Mouse (Mus musculus) right cerebral cortex, postnatal 4 days (tissue): ENCODE measurements around the gene Myo10.

Experiments used
- DNase-seq: peaks from one replicate; pipeline ENCODE4 v3.0.0-alpha.2; 2022

Gene Myo10

GRCm38 (mm10) chr15:25620560-25620959 is 1.8 kb upstream of the Myo10 start:
- no peak for DNase-seq

GRCm38 (mm10) chr15:25621351-25622199 is 750 bp upstream of the Myo10 start:
- no peak for DNase-seq

- peak; percentile 24 for DNase-seq
Observed at GRCm38 (mm10) chr15:25622867-25623471, 644 bp downstream of the Myo10 start.

- DNase-seq = no peak
Observed at GRCm38 (mm10) chr15:25623556-25624180, 1.3 kb downstream of the Myo10 start.

- no peak for DNase-seq
Observed at GRCm38 (mm10) chr15:25624263-25624662, 1.9 kb downstream of the Myo10 start.

GRCm38 (mm10) chr15:25625471-25625870 is 3.1 kb downstream of the Myo10 start:
- DNase-seq = no peak

- no peak for DNase-seq
Observed at GRCm38 (mm10) chr15:25627012-25627411, 4.7 kb downstream of the Myo10 start.

GRCm38 (mm10) chr15:25628251-25628650 is 5.9 kb downstream of the Myo10 start:
- DNase-seq = no peak

GRCm38 (mm10) chr15:25630716-25631115 is 8.4 kb downstream of the Myo10 start:
- DNase-seq = no peak

- no peak for DNase-seq
Observed at GRCm38 (mm10) chr15:25631332-25631731, 9.0 kb downstream of the Myo10 start.

GRCm38 (mm10) chr15:25632902-25633301 is 10.6 kb downstream of the Myo10 start:
- no peak for DNase-seq

GRCm38 (mm10) chr15:25633674-25634340 is 11.5 kb downstream of the Myo10 start:
- peak; percentile 27 for DNase-seq

- DNase-seq = no peak
Observed at GRCm38 (mm10) chr15:25637727-25638126, 15.4 kb downstream of the Myo10 start.

GRCm38 (mm10) chr15:25639217-25639616 is 16.9 kb downstream of the Myo10 start:
- no peak for DNase-seq

GRCm38 (mm10) chr15:25640840-25641752 is 18.8 kb downstream of the Myo10 start:
- no peak for DNase-seq

GRCm38 (mm10) chr15:25642214-25643058 is 20.1 kb downstream of the Myo10 start:
- peak; percentile 32 for DNase-seq

GRCm38 (mm10) chr15:25645862-25646261 is 23.5 kb downstream of the Myo10 start:
- no peak for DNase-seq

- no peak for DNase-seq
Observed at GRCm38 (mm10) chr15:25648287-25648686, 26.0 kb downstream of the Myo10 start.

GRCm38 (mm10) chr15:25650371-25650770 is 28.0 kb downstream of the Myo10 start:
- no peak for DNase-seq

GRCm38 (mm10) chr15:25651820-25652219 is 29.5 kb downstream of the Myo10 start:
- DNase-seq = no peak

- no peak for DNase-seq
Observed at GRCm38 (mm10) chr15:25652368-25652767, 30.0 kb downstream of the Myo10 start.
